Mouse (Mus musculus) left cerebral cortex, postnatal 14 days (tissue): ENCODE data around the gene Glt1d1. TPM values are rescaled to one million over a fixed set of nuclear protein-coding genes. Genes with fewer than 3 reads are reported as not detected.

Source experiments
- DNase-seq, 2 experiments: peaks; one replicate each; pipeline ENCODE4 v3.0.0; 2021 to 2022; ENCODE audit warnings: low spot score in 2 of 2, mixed read lengths in 1 of 2
- intact Hi-C: fragments of 180-260 bp; cut with DNase I; formaldehyde crosslinking; loops from one replicate; pipeline ENCODE4 v1.15.1; 2025
- total RNA-seq, 2 experiments: library from RNA; stranded (reverse); gene quantifications; 2 replicates each; pipeline ENCODE4 v1.2.3; 2021

Gene Glt1d1
- total RNA-seq, 2 experiments from 2014 or later, result 23.4 to 28.6 TPM

GRCm38 (mm10) chr5:127755594-127755993 is 123.5 kb downstream of the Glt1d1 start:
- intact Hi-C loops, result no loop called here
- DNase-seq, result peak in 1 of 2 experiments; percentile 23

GRCm38 (mm10) chr5:127756011-127756410 is 123.9 kb downstream of the Glt1d1 start:
- DNase-seq, result no peak
- intact Hi-C loops, result no loop called here

GRCm38 (mm10) chr5:127756671-127757423 is 124.8 kb downstream of the Glt1d1 start:
- intact Hi-C loops, result no loop called here
- no peak for DNase-seq

GRCm38 (mm10) chr5:127758576-127758975 is 126.5 kb downstream of the Glt1d1 start:
- intact Hi-C loops, result no loop called here
- DNase-seq, result no peak

Other genes with a start within 250 kb of the Glt1d1 start
- 10 to 100 TPM; 22.4 to 30.0 TPM for gene Slc15a4, start 635 bp downstream of the Glt1d1 start, total RNA-seq